Mouse (Mus musculus): ENCODE results near the gene Stk19. TPM values are rescaled to one million over a fixed set of nuclear protein-coding genes. Genes with fewer than 3 reads are reported as not detected.
"Not testable (repeated sequence)": the region's sequence is repeated elsewhere in the genome, so short reads cannot be mapped to it uniquely, and the experiment has no call there.

The Stk19 gene
- polyA plus RNA-seq, 1 experiment from 2014 or later: 21.7 TPM

DNA sequence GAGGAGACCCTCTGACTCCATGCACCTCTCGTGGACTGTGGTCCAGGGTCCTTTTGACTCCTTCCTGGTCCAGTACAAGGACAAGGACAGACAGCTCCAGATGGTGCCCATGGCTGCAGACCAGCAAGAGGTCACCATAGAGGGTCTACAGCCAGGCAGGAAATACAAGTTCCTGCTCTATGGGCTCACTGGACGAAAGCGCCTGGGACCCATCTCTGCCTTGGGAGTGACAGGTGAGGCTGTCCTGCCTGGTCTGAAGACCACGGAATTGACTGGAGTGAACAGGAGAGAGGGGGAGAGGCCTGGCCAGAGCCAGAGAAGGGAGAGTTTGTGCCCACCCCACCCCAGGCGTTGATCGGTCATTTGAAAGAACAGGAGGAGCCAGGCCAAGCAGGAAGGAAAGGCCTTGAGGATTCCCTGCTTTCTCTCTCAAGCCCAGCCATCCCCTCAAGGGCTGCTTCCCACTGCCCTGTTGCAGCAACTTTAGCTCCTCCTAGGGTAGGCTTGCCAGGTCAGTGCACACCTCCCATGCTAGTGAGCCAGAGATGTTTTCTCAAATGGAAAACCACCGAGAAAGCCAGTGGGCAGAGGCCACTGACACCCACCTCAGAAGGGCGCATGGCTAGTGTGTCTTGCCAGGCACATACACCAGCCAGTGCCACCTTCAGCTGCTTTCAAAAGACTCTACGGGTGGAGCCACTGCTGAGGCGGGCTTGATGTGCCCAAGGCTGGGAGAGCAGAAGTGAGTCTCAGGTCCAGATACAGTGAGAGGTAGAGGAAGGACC lies 39.3 kb downstream of the Stk19 start:
- WGBS: 87% methylated on average over 10 of the region's 10 CpGs
- not testable (repeated sequence) for ATAC-seq (ENCODE audit: low FRiP score); DNase-seq (ENCODE audit: low spot score)

DNA sequence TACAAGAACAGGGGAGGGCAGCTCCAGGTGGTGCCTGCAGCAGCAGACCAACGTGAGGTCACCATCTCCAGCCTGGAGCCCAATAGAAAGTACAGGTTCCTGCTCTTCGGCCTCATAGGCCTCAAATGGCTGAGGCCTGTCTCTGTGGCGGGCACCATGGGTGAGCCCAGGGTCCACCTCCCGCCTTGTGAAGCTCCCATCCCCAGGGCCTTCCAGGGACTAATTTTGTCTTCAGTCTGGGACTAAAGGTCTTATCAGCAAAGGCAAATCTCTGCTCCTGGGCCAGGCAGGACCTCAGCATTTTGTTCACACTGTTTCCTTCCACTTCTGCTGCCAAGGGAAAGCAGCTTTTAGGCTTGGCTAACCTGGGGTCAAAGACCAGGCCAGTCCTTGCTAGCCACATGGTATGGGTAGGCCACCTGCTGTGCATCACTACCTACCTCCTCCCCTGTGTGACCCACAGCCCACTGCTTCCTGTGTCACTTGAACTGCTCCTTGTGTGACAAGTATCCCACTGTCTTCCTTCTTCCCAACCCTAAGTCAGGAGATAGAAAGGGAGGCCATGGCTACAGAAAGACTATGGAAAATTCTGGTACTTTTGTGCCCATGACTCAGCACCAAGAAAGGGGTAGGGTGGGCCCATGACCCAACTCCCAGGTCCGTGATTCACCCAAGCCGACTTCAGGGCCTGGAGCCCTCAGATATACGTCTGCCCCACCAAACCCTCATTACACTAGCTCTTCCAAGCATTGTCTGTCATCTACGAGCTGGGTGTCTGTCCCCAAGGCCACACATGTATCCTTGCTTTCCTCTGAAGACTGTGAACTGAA lies 40.2 kb downstream of the Stk19 start:
- Histone ChIP-seq H3K4me2 (replicated peaks; ENCODE audit: low read depth, low read length) (no peak overlapping the region), H3K27me3 (ENCODE audit: control insufficient read depth, insufficient read depth, low read length) (no peaks in the 10 kb centered on the region), H3K9me3 (ENCODE audit: control insufficient read depth, low read length) (no peaks in the 10 kb centered on the region), H3K36me3 (ENCODE audit: control insufficient read depth, insufficient read depth, low read length) (no peaks in the 10 kb centered on the region), H3K27ac (ENCODE audit: low read depth, low read length) (no peak overlapping the region), H3K4me1 (replicated peaks; ENCODE audit: control insufficient read depth, insufficient read depth, low read length) (no peaks in the 10 kb centered on the region), H3K9ac (ENCODE audit: low read depth, low read length) (no peak overlapping the region), H3K4me3 (ENCODE audit: low read depth, low read length) (no peak overlapping the region)
- WGBS: 81% methylated on average over 8 of the region's 8 CpGs
- ATAC-seq (ENCODE audit: low FRiP score) (no peak), DNase-seq (ENCODE audit: low spot score) (no peak)

More for the DNA sequence above, 39.3 kb downstream of the Stk19 start:
- not testable (repeated sequence) for H3K9ac ChIP-seq (ENCODE audit: low read depth, low read length); H3K4me1 ChIP-seq (replicated peaks; ENCODE audit: control insufficient read depth, insufficient read depth, low read length); H3K27ac ChIP-seq (ENCODE audit: low read depth, low read length); H3K4me2 ChIP-seq (replicated peaks; ENCODE audit: low read depth, low read length); H3K27me3 ChIP-seq (ENCODE audit: control insufficient read depth, insufficient read depth, low read length); H3K4me3 ChIP-seq (ENCODE audit: low read depth, low read length); H3K36me3 ChIP-seq (ENCODE audit: control insufficient read depth, insufficient read depth, low read length); H3K9me3 ChIP-seq (ENCODE audit: control insufficient read depth, low read length)

DNA sequence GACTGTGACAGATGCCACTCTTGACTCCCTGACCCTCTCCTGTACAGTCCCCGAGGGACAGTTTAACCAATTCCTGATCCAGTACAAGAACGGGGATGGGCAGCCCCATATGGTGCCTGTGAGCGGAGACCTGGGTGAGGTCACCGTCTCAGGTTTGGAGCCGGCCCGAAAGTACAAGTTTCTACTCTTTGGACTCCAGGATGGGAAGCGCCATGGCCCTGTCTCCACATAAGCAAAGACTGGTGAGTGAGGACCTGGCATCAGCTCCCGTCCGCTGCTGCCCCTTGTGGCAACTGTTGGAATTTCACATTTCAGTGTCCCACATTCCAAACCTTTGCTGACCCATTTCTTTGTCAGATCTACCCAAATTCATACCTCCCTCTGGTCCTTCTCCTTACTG lies 41.1 kb downstream of the Stk19 start:
- no peak for ATAC-seq (ENCODE audit: low FRiP score)
- WGBS: 57% methylated on average over 9 of the region's 9 CpGs
- H3K4me3 ChIP-seq (ENCODE audit: low read depth, low read length): no peak overlapping the region
- H3K27me3 ChIP-seq (ENCODE audit: control insufficient read depth, insufficient read depth, low read length): no peaks in the 10 kb centered on the region
- H3K4me2 ChIP-seq (replicated peaks; ENCODE audit: low read depth, low read length): no peak overlapping the region
- peak; percentile 53 for DNase-seq (ENCODE audit: low spot score)
- no peaks in the 10 kb centered on the region for H3K4me1 ChIP-seq (replicated peaks; ENCODE audit: control insufficient read depth, insufficient read depth, low read length)
- no peaks in the 10 kb centered on the region for H3K36me3 ChIP-seq (ENCODE audit: control insufficient read depth, insufficient read depth, low read length)
- H3K9ac ChIP-seq (ENCODE audit: low read depth, low read length): no peak overlapping the region
- H3K9me3 ChIP-seq (ENCODE audit: control insufficient read depth, low read length): no peaks in the 10 kb centered on the region
- no peak overlapping the region for H3K27ac ChIP-seq (ENCODE audit: low read depth, low read length)

DNA sequence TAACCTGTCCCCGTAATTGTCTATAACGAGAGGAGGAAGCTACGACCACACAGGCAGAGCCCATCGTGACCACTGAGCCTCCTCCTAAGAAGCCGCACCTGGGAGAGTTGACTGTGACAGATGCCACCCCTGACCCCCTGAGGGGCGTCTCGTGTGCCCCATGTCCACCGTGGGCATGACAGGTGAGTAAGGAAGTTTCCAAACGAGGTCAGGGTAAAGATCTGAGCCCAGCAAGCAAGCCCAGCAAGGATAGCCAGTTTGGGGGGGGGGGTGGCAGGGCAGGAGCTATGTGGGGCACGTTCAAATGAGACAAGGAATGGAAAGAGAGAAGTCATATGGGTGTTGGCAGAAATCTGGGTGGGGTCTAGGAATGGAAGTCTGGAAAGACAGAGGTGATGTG lies 41.7 kb downstream of the Stk19 start:
- WGBS: 87% methylated on average over 10 of the region's 10 CpGs

DNA sequence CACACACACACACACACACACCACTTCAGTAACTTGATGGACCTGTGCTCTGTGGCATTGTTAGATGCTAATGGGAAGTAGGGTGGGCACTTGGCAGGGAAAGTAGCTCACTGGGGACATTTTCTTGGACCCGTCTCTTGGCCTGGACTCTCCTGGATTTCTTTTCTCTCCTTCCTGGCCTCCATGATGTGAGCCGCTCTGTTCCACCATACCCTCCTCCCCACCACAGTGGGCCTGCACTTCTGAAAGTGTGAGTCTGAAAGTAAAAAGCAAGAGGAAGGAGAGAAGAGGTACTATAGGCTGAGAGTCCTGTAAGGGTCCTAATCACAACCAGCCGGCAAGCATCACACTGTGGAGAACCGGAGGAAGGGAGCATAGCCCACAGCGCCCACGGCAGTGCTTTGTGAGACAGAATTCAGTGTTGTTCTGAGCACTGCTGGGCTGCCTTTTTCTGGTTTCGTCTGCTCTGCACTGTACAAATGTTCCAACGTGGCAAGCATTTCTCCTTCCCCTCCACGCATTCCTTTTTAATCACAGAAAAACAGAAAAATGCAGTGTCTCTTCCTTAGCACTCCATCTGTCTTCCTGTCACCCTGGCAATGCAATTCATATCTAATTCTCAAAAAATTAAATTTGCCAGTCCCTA lies 58.9 kb downstream of the Stk19 start:
- Histone ChIP-seq H3K27ac (ENCODE audit: low read depth, low read length) (no peak overlapping the region), H3K4me1 (replicated peaks; ENCODE audit: control insufficient read depth, insufficient read depth, low read length) (no peaks in the 10 kb centered on the region), H3K4me3 (ENCODE audit: low read depth, low read length) (no peak overlapping the region), H3K36me3 (ENCODE audit: control insufficient read depth, insufficient read depth, low read length) (no peaks in the 10 kb centered on the region), H3K9ac (ENCODE audit: low read depth, low read length) (no peak overlapping the region), H3K27me3 (ENCODE audit: control insufficient read depth, insufficient read depth, low read length) (no peaks in the 10 kb centered on the region), H3K4me2 (replicated peaks; ENCODE audit: low read depth, low read length) (no peak overlapping the region), H3K9me3 (ENCODE audit: control insufficient read depth, low read length) (no peaks in the 10 kb centered on the region; the same call in 1 of the 2 replicates)
- DNase-seq (ENCODE audit: low spot score): no peak
- ATAC-seq (ENCODE audit: low FRiP score): no peak
- 86% methylated on average over 9 of the region's 9 CpGs for WGBS

More for the DNA sequence above, 41.7 kb downstream of the Stk19 start:
- DNase-seq (ENCODE audit: low spot score) (no peak), ATAC-seq (ENCODE audit: low FRiP score) (no peak)
- H3K4me1 ChIP-seq (replicated peaks; ENCODE audit: control insufficient read depth, insufficient read depth, low read length): no peaks in the 10 kb centered on the region
- H3K4me2 ChIP-seq (replicated peaks; ENCODE audit: low read depth, low read length): no peak overlapping the region
- H3K9ac ChIP-seq (ENCODE audit: low read depth, low read length): no peak overlapping the region
- H3K27me3 ChIP-seq (ENCODE audit: control insufficient read depth, insufficient read depth, low read length): no peaks in the 10 kb centered on the region
- H3K9me3 ChIP-seq (ENCODE audit: control insufficient read depth, low read length): no peaks in the 10 kb centered on the region
- no peak overlapping the region for H3K4me3 ChIP-seq (ENCODE audit: low read depth, low read length)
- H3K36me3 ChIP-seq (ENCODE audit: control insufficient read depth, insufficient read depth, low read length): no peaks in the 10 kb centered on the region
- H3K27ac ChIP-seq (ENCODE audit: low read depth, low read length): no peak overlapping the region

Other genes starting within 250 kb of the Stk19 start
- gene Gpsm3, start 247.1 kb downstream of the Stk19 start, polyA plus RNA-seq (2014; fragmentation: Nextera tagmentation; extraction: Ambion mirVana): 3.2 and 5.9 TPM in 2 replicates
- 16.6 and 17.3 TPM in 2 replicates for gene Pbx2, start 245.7 kb downstream of the Stk19 start, polyA plus RNA-seq (2014; fragmentation: Nextera tagmentation; extraction: Ambion mirVana)
- 1.7 and 2.2 TPM in 2 replicates for gene Ager, start 239.1 kb downstream of the Stk19 start, polyA plus RNA-seq (2014; fragmentation: Nextera tagmentation; extraction: Ambion mirVana)
- 175 and 182 TPM in 2 replicates for gene Rnf5, start 233.3 kb downstream of the Stk19 start, polyA plus RNA-seq (2014; fragmentation: Nextera tagmentation; extraction: Ambion mirVana)
- 73.8 and 81.2 TPM in 2 replicates for gene Agpat1, start 232.7 kb downstream of the Stk19 start, polyA plus RNA-seq (2014; fragmentation: Nextera tagmentation; extraction: Ambion mirVana)
- 4.4 and 4.7 TPM in 2 replicates for gene Egfl8, start 221.0 kb downstream of the Stk19 start, polyA plus RNA-seq (2014; fragmentation: Nextera tagmentation; extraction: Ambion mirVana)
- 23.6 and 26.0 TPM in 2 replicates for gene Ppt2, start 208.4 kb downstream of the Stk19 start, polyA plus RNA-seq (2014; fragmentation: Nextera tagmentation; extraction: Ambion mirVana)
- gene Prrt1, start 207.4 kb downstream of the Stk19 start, polyA plus RNA-seq (2014; fragmentation: Nextera tagmentation; extraction: Ambion mirVana): 1.0 and 2.0 TPM in 2 replicates
- 16.4 and 17.2 TPM in 2 replicates for gene Fkbpl, start 192.2 kb downstream of the Stk19 start, polyA plus RNA-seq (2014; fragmentation: Nextera tagmentation; extraction: Ambion mirVana)
- 61.9 and 67.5 TPM in 2 replicates for gene Atf6b, start 189.8 kb downstream of the Stk19 start, polyA plus RNA-seq (2014; fragmentation: Nextera tagmentation; extraction: Ambion mirVana)
- gene Tnxb, start 166.4 kb downstream of the Stk19 start, polyA plus RNA-seq (2014; fragmentation: Nextera tagmentation; extraction: Ambion mirVana): 0.01 and 0.09 TPM in 2 replicates
- not detected in 2 replicates for gene C4b, start 93.1 kb downstream of the Stk19 start, polyA plus RNA-seq (2014; fragmentation: Nextera tagmentation; extraction: Ambion mirVana)
- not detected in 2 replicates for gene Cyp21a1, start 32.4 kb downstream of the Stk19 start, polyA plus RNA-seq (2014; fragmentation: Nextera tagmentation; extraction: Ambion mirVana)
- 58.6 and 64.9 TPM in 2 replicates for gene Dxo, start 74 bp upstream of the Stk19 start, polyA plus RNA-seq (2014; fragmentation: Nextera tagmentation; extraction: Ambion mirVana)
- 26.9 and 29.9 TPM in 2 replicates for gene Skiv2l, start 13.3 kb upstream of the Stk19 start, polyA plus RNA-seq (2014; fragmentation: Nextera tagmentation; extraction: Ambion mirVana)
- gene Nelfe, start 13.4 kb upstream of the Stk19 start, polyA plus RNA-seq (2014; fragmentation: Nextera tagmentation; extraction: Ambion mirVana): 117 and 138 TPM in 2 replicates
- gene Cfb, start 25.6 kb upstream of the Stk19 start, polyA plus RNA-seq (2014; fragmentation: Nextera tagmentation; extraction: Ambion mirVana): 1.0 and 2.1 TPM in 2 replicates
- 2.9 and 3.2 TPM in 2 replicates for gene Zbtb12, start 42.5 kb upstream of the Stk19 start, polyA plus RNA-seq (2014; fragmentation: Nextera tagmentation; extraction: Ambion mirVana)
- not detected in 2 replicates for gene Gm20547, start 45.1 kb upstream of the Stk19 start, polyA plus RNA-seq (2014; fragmentation: Nextera tagmentation; extraction: Ambion mirVana)
- gene C2, start 61.3 kb upstream of the Stk19 start, polyA plus RNA-seq (2014; fragmentation: Nextera tagmentation; extraction: Ambion mirVana): 0.64 and 1.2 TPM in 2 replicates
- 57.4 and 70.1 TPM in 2 replicates for gene Ehmt2, start 61.5 kb upstream of the Stk19 start, polyA plus RNA-seq (2014; fragmentation: Nextera tagmentation; extraction: Ambion mirVana)
- gene Slc44a4, start 77.5 kb upstream of the Stk19 start, polyA plus RNA-seq (2014; fragmentation: Nextera tagmentation; extraction: Ambion mirVana): 0.12 and 0.29 TPM in 2 replicates
- gene Neu1, start 94.3 kb upstream of the Stk19 start, polyA plus RNA-seq (2014; fragmentation: Nextera tagmentation; extraction: Ambion mirVana): 12.9 and 14.5 TPM in 2 replicates
- 0.15 TPM in 1 of 2 replicates, not detected in the other for gene Hspa1b, start 122.3 kb upstream of the Stk19 start, polyA plus RNA-seq (2014; fragmentation: Nextera tagmentation; extraction: Ambion mirVana)
- 0.49 TPM in 1 of 2 replicates, not detected in the other for gene Gm20481, start 133.0 kb upstream of the Stk19 start, polyA plus RNA-seq (2014; fragmentation: Nextera tagmentation; extraction: Ambion mirVana)
- 0.93 and 1.4 TPM in 2 replicates for gene Hspa1a, start 135.2 kb upstream of the Stk19 start, polyA plus RNA-seq (2014; fragmentation: Nextera tagmentation; extraction: Ambion mirVana)
- gene Hspa1l, start 135.8 kb upstream of the Stk19 start, polyA plus RNA-seq (2014; fragmentation: Nextera tagmentation; extraction: Ambion mirVana): 0.93 and 1.2 TPM in 2 replicates
- gene Lsm2, start 144.9 kb upstream of the Stk19 start, polyA plus RNA-seq (2014; fragmentation: Nextera tagmentation; extraction: Ambion mirVana): 188 and 207 TPM in 2 replicates
- 69.1 and 71.7 TPM in 2 replicates for gene Vars, start 164.0 kb upstream of the Stk19 start, polyA plus RNA-seq (2014; fragmentation: Nextera tagmentation; extraction: Ambion mirVana)
- 0.10 and 0.36 TPM in 2 replicates for gene Vwa7, start 179.6 kb upstream of the Stk19 start, polyA plus RNA-seq (2014; fragmentation: Nextera tagmentation; extraction: Ambion mirVana)
- gene Sapcd1, start 191.1 kb upstream of the Stk19 start, polyA plus RNA-seq (2014; fragmentation: Nextera tagmentation; extraction: Ambion mirVana): 3.0 and 4.0 TPM in 2 replicates
- 3.1 and 4.2 TPM in 2 replicates for gene Msh5, start 209.8 kb upstream of the Stk19 start, polyA plus RNA-seq (2014; fragmentation: Nextera tagmentation; extraction: Ambion mirVana)
- 45.6 and 85.1 TPM in 2 replicates for gene Clic1, start 213.0 kb upstream of the Stk19 start, polyA plus RNA-seq (2014; fragmentation: Nextera tagmentation; extraction: Ambion mirVana)
- gene Ddah2, start 222.1 kb upstream of the Stk19 start, polyA plus RNA-seq (2014; fragmentation: Nextera tagmentation; extraction: Ambion mirVana): 614 and 636 TPM in 2 replicates
- gene Ly6g6c, start 228.4 kb upstream of the Stk19 start, polyA plus RNA-seq (2014; fragmentation: Nextera tagmentation; extraction: Ambion mirVana): 0.19 TPM in 1 of 2 replicates, not detected in the other
- 0.66 and 1.1 TPM in 2 replicates for gene Mpig6b, start 229.2 kb upstream of the Stk19 start, polyA plus RNA-seq (2014; fragmentation: Nextera tagmentation; extraction: Ambion mirVana)
- 0.42 and 0.50 TPM in 2 replicates for gene Ly6g6e, start 240.0 kb upstream of the Stk19 start, polyA plus RNA-seq (2014; fragmentation: Nextera tagmentation; extraction: Ambion mirVana)
- gene Ly6g6d, start 241.1 kb upstream of the Stk19 start, polyA plus RNA-seq (2014; fragmentation: Nextera tagmentation; extraction: Ambion mirVana): 1.0 and 2.7 TPM in 2 replicates
- gene Ly6g6f, start 248.7 kb upstream of the Stk19 start, polyA plus RNA-seq (2014; fragmentation: Nextera tagmentation; extraction: Ambion mirVana): 0.29 and 0.52 TPM in 2 replicates

Measured in hindbrain, embryonic 11.5 days (tissue).